Mouse (Mus musculus): ENCODE results near the gene Fam136a.
A peak's percentile ranks its signal among the peaks of the same experiment; 100 is the strongest.

Gene Fam136a

DNA sequence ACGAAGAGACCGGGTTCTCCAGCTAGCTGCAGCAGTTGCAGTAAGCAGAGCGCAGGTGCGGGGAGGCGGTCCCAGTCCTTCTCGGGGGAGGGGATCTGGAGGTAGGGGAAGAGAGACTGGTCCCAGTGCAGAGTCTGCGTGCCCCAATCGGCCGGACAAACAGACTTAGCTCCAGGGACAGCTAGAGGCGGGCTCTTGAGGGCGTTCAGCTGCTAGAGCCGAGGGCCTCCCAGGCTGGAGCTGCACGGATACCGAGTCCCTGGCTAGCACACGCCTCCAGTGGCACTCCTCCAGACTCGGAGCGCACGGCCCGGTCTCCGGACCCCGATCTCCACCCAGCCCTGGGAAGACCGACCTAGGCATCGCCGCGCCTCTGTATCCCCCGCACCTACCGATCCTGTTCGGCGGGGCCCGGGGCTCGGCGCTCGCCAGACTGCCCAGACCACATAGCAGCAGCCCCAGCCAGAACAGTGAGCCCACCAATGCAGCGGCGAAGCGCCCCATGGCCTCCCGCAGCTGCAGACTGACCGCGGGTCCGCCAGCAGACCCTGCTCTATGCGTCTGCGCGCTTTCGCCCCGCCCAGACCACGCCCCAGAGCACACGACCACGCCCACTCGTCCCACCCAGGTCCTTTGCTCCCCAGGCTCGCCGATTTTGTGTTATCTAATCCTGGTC lies 31.3 kb downstream of the Fam136a start, which contains the start of gene Pcyox1:
Pcyox1 (minus strand) TSS at position 574 of the 676 bp plus-strand sequence.
- DNase-seq (ENCODE audit: low read depth, low spot score): peak; percentile 89

DNA sequence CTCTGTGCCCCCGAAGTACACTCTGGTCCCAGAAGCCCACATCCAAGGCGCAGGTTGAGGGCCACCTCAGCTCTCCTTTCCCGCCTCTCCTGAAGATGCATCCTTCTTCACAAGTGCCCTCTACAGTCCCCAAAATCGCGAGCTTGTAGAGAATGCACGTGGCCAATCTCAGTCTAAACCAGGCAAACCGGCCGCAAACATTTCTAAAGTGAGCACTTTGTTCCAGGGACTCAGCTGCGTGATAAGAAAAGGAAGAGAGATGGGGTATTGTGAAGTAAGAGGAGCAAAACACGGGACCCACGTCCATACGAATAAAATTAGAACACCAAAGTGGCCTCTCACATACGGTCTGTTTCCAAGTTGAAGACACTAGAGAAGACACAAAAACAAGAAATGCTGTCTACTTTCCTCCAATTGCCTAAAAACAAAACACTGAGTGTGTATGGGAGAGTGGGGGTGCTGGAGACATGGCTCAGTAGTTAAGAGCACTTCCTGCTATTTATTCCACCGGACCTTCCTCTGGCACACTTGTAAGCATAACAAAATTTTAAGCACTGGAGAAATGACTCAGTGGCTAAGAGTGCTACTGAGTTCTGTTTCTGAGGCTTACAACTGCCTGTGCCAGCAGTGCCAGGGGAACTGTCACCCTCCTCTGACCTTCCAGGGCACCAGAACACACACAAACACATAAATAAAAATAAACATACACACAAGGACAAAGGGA lies 32.0 kb downstream of the Fam136a start:
- no peak for DNase-seq (ENCODE audit: low read depth, low spot score)

DNA sequence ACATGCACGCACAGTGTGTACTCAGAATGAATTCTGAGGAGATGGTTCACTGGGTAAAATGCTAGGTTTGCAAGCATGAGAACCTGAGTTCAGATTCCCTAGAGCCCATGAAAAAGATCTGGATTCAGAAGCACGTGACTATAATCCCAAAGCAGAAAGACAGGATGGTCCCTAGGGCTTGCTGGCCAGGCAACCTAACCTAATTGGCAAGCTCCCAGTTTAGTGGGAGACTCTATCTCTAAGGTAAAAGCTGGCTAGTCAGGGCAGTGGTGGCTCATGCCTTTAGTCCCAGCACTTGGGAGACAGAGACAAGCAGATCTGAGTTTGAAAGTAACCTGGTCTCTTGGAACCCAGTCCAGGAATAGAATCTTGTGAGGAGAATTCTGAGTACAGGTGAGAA lies 33.5 kb downstream of the Fam136a start:
- no peak for DNase-seq (ENCODE audit: low read depth, low spot score)

DNA sequence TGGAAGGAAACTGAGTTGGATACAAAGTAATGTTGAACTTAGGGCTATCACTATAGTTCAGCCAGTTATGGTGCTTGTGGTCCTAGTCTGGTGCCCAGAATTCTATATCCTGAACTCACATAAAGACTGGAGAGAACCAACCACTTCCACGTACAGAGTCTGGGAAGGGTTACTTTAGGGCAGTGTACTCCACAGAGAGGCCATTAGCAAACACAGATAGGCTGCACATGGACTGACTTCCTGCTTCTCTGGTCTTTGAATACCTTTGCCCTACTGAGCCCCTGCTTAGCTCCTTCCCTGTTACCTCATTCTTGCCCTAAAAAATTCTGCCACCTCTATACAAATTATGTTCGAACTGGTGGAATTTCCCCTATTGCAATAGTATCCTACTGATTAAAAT lies 34.5 kb downstream of the Fam136a start:
- DNase-seq (ENCODE audit: low read depth, low spot score): no peak

DNA sequence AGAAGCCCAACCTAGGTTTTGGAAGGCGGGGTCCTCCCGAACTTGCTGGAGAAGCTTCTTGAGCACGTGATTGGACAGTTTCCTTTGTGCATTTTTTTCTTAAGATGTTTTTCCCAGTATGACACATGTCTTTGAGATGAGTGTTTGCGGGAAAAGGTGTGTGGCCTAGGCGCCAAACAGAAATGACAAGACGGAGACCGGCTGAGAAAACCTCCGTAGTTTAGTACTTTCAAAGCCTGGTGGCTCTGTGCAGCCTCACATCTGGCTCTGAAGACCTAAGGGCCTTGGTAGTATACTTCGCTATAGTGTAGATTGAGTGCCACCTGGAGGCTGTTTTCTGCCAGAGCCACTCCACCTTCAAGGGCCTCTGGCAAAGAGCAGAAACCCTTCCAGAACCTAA lies 35.5 kb downstream of the Fam136a start:
- DNase-seq (ENCODE audit: low read depth, low spot score): peak; percentile 89

DNA sequence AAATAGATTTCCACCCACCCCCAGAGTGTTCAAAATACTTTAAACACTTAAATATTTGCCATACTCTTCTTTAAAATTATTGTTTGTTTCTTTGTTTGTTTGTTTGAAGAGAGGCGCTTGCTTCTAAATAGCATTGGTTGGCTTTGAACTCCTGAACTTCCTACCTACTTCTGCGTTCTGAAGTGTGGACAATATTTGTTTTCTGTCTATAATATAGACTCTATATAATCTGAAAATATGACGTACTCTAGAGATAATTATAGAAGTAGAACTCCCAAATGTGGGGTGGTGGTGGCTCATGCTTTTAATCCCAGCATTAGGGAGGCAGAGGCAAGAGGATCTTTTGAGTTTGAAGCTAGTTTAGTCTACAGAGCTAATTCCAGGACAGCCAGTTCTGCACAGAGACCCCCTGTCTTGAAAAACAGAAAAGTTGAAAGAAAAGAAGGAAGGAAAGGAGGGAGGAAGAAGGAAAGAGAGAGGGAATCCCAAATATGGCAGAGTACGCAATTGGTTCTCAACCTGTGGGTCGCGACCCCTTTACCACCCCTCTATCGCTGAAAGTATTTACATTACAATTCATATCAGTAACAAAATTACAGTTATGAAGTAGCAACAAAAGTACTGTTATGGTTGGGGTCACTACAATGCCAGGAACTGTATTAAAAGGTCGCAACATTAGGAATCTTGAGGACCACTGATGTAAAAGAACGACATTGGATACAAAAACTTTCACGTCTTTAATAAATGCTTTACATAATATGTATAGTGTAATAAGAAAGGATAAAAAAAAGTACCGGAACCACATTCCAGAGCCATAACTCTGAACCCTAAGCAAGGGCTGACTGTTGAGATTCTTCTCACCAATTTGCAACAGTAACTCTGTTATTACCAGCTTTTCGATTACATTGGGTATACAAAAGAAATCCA lies 37.5 kb downstream of the Fam136a start:
- no peak for DNase-seq (ENCODE audit: low read depth, low spot score)

DNA sequence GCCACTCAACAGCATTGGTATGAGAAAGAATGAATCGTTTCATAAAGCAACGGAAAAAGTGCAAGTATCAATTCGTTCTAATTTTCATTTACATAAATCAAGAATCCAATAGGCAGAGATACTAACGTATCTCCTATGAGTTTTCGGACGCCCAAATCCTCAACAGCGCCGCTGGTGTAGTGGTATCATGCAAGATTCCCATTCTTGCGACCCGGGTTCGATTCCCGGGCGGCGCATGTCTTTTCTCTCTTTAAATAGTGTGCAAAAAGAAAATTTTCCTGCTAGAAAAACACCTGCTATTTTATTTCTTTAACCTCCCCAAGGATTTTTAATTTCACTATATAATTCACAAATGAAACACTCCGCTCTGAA lies 38.3 kb downstream of the Fam136a start:
- DNase-seq (ENCODE audit: low read depth, low spot score): peak; percentile 83

DNA sequence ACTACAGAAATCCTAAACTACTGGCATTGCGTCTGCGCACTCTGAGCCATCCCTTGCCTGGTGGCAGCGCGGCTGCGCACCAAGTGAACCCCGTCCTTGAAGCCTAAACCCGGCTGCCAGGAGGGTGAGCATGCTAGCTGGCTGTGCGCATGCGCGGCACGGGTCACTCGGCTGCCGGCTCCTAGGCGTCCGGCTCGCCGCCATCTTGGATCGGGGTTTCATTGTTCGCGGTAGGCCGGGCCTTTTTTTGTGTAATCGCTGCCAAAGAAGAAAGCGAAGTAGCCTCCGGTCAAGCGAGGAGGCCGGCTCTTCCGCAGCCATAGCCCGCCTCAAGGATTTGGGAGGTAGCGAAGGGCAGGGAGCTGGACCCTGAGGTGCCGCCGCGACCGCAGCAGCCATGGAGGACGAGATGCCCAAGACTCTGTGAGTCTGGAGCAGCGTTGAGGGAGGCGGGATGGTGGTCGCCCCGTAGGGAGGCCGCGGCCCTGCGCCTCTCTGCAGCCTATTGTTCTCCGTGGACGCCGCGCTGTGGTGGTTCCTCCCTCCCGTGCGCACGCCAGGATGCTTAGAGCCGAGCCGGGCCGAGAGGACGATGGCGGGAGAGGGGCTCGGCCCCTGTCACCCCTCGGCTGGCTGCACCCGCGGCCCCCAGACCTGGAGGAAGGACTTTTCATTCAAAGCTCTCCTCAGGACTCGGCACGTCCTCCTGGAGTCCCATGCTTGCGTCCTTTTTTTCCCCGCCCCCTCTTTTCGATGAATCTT lies 38.8 kb downstream of the Fam136a start, which contains the start of gene Tia1:
Tia1 (plus strand) TSS at position 120 of the 762 bp plus-strand sequence.
- DNase-seq (ENCODE audit: low read depth, low spot score): peak; percentile 99

DNA sequence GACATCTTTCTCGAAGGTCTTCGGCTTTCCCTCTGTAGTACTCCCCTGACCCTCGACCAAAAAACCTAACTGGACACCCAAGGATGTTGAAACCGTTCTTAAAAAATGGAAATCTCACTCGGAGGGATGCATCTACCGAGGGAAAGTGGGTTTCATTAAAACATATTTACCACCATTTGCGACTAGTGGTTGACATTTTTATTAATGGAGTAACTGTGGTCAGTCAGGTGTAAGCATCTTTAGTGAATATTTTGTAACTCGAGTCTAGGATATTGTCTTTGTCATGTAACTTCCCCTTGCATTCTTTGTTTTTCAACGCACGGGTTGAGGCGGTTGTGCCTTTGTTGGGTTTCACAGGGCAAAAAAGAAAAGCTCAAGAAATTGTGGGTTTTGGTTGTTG lies 39.5 kb downstream of the Fam136a start:
- peak; percentile 19 for DNase-seq (ENCODE audit: low read depth, low spot score)

DNA sequence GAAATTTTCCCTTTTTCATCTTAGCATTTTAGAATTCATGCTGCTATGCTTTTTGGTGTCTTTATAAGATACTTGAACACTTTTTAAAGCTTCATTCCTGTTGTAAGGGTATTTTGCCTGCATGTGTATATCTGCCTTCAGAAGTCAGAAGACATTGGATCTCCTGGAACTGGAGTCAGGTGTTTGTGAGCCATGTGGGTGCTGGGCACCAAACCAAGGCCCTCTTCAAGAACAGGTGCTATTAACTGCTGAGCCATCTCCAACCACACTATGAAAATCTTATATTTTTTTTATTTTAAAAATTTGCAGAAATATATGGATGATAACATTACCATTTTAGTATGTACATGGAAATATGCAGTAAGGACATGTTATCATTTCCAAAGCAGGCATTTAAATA lies 40.9 kb downstream of the Fam136a start:
- no peak for DNase-seq (ENCODE audit: low read depth, low spot score)

DNA sequence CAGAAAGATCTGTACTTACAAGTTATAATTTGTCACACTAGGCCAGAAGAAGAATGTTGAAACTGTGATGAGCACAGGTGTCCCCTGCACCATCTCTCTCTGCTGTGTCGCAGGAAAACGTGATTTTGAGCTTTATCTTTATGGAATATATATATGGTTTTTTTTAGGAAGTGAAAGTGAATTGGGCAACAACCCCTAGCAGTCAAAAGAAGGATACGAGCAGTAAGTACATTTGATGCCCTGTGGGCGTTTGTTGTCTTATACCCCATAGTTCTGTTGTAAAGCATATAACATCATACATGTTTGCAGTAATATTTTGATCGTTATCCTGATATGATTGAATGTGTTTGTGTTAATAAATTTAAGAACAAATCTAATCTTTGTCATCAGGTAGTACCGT lies 53.3 kb downstream of the Fam136a start:
- DNase-seq (ENCODE audit: low read depth, low spot score): no peak

DNA sequence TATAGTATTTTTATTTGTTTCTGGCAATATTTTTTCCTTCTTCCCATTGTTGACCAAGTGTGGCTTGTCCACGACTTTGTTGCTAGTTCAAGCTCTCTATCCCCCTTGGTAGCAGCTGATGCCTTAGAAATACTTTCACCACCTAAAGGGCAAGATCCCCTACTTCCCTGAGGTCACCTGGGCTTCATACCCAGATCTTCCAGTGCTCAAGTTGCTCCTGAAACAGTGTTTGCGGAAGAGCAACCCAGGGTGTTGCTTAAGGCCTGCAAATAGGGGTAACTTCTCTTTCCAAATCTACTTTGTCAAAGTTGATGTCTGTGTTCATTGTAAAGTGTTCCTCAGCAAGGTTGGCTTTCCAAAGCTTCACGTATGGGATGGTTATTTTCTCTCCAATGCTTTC lies 53.8 kb downstream of the Fam136a start:
- DNase-seq (ENCODE audit: low read depth, low spot score): no peak
